Mouse (Mus musculus): ENCODE data around the gene S1pr4.

DNA sequence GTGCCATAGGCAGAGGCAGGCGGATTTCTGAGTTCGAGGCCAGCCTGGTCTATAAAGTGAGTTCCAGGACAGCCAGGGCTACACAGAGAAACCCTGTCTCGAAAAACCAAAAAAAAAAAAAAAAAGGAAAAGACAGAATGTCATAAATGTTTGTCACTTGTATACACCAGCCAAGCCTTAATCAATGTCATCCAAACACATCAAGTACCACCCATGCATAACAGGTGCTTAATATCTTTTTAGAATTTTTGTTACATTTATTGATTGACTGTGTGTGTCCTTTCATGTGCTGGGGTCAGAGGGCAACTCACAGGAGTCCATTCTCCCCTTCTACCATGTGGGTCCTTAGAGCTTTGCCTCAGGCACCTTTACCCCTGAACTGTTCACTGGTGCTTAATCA lies at the start of gene S1pr4:
- TF ChIP-seq CTCF (IDR thresholded peaks at IDR 0.05; ENCODE audit: borderline replicate concordance, control insufficient read depth, extremely low read depth, insufficient read depth, low read length, poor library complexity), result no peak
- no peak for TF ChIP-seq POLR2A (IDR thresholded peaks at IDR 0.05; ENCODE audit: control insufficient read depth, extremely low read depth, insufficient read depth, low read length, poor library complexity)
